In genomic region chr2:157373681-157374080, GRCm38 (mm10) we compare ENCODE assay signal across 16 mouse cellular contexts. TPM values are rescaled to one million over a fixed set of nuclear protein-coding genes. Genes with fewer than 3 reads are reported as not detected.
DNase-seq lines count a peak whose midpoint lies in the region; ATAC-seq and TF ChIP-seq lines count a peak whose summit lies in the region.
"Had no signal": no experiment of that assay in that cellular context is flagged by ENCODE, and none has a peak within 500 bp of the region (broad histone marks: within the 10 kb centered on the region; RNA-seq: fewer than 3 reads in every experiment).

No protein-coding gene starts in this region.

- ATAC-seq in erythroid progenitor cell, adult 5-6 weeks (replicated peaks; ENCODE audit: low FRiP score, poor library complexity, severe bottlenecking) = 0 out of 2 replicates have a peak, but pooled peaks have one; percentile 21
- peak; percentile 74 for ATAC-seq in stomach, postnatal 0 days (ENCODE audit: low FRiP score, low TSS enrichment)
- ATAC-seq in hindbrain, embryonic 12.5 days (ENCODE audit: low FRiP score) = no peak

- H3K4me3 ChIP-seq in layer of hippocampus, adult 2 months = no peak overlapping the region
- H3K4me3 ChIP-seq in lung, adult 2 months (replicated peaks; ENCODE audit: extremely low read depth, low read depth, low read length) = no peak overlapping the region
- no peak overlapping the region for H3K4me3 ChIP-seq in stomach, postnatal 0 days (ENCODE audit: low read depth, low read length)
- H3K4me3 ChIP-seq in cerebellum, adult 2 months (replicated peaks; ENCODE audit: insufficient read depth, low read depth, low read length) = no peak overlapping the region
- H3K4me3 ChIP-seq in hindbrain, embryonic 12.5 days = no peak overlapping the region
- H3K4me3 ChIP-seq: embryonic facial prominence, embryonic 13.5 days; hindbrain, embryonic 13.5 days had no signal

- TF ChIP-seq POLR2A in lung, adult 2 months (IDR thresholded peaks at IDR 0.05; ENCODE audit: borderline replicate concordance, extremely low read depth, low read depth, low read length) = no peak
- TF ChIP-seq POLR2A in cerebellum, adult 2 months (IDR thresholded peaks at IDR 0.05; ENCODE audit: borderline replicate concordance, insufficient read depth, low read length) = no peak

- no peak for DNase-seq in layer of hippocampus, adult 2 months (ENCODE audit: low spot score in 2 of 2)
- DNase-seq in layer of hippocampus, postnatal 14 days (ENCODE audit: low spot score in 2 of 2) = no peak
- DNase-seq in lung, adult 2 months = peak; percentile 66
- peak; percentile 58 for DNase-seq in stomach, postnatal 0 days (ENCODE audit: low spot score)
- no peak for DNase-seq in cerebellum, adult 2 months
- DNase-seq in embryo, embryonic 10.5 days (ENCODE audit: low spot score) = no peak
- DNase-seq: adrenal gland, postnatal 10 days; cerebellum, adult 11-12 months; kidney, postnatal 4 days; retina, postnatal 1 day had no signal

- no peak for TF ChIP-seq EP300 in stomach, postnatal 0 days (optimal IDR thresholded peaks at IDR 0.05)

- no peak overlapping the region for H3K9ac ChIP-seq in stomach, postnatal 0 days (ENCODE audit: low read length)
- H3K9ac ChIP-seq in hindbrain, embryonic 12.5 days = no peak overlapping the region
- H3K9ac ChIP-seq: embryonic facial prominence, embryonic 13.5 days; hindbrain, embryonic 13.5 days had no signal

- TF ChIP-seq CTCF in layer of hippocampus, adult 2 months (conservative IDR thresholded peaks at IDR 0.05) = no peak
- TF ChIP-seq CTCF in lung, adult 2 months (IDR thresholded peaks at IDR 0.05; ENCODE audit: insufficient read depth, low read length) = no peak
- TF ChIP-seq CTCF in stomach, postnatal 0 days (IDR thresholded peaks at IDR 0.05; ENCODE audit: low read depth) = no peak
- no peak for TF ChIP-seq CTCF in cerebellum, adult 2 months (IDR thresholded peaks at IDR 0.05; ENCODE audit: borderline replicate concordance, insufficient read depth, low read depth, low read length)

- H3K4me2 ChIP-seq in stomach, postnatal 0 days (replicated peaks; ENCODE audit: low read depth) = no peak overlapping the region
- H3K4me2 ChIP-seq in hindbrain, embryonic 12.5 days (replicated peaks) = no peak overlapping the region
- H3K4me2 ChIP-seq: embryonic facial prominence, embryonic 13.5 days; hindbrain, embryonic 13.5 days had no signal

- 45% methylated on average over 3 of the region's 3 CpGs for WGBS in lung, adult 2 months
- 54% methylated on average over 3 of the region's 3 CpGs for WGBS in stomach, postnatal 0 days
- WGBS in cerebellum, adult 2 months = 55% methylated on average over 3 of the region's 3 CpGs
- WGBS in hindbrain, embryonic 12.5 days = 86% methylated on average over 3 of the region's 3 CpGs

- H3K27me3 ChIP-seq in stomach, postnatal 0 days (ENCODE audit: control insufficient read depth, insufficient read depth, low read length) = no peaks in the 10 kb centered on the region
- H3K27me3 ChIP-seq in cerebellum, adult 2 months (ENCODE audit: control insufficient read depth, insufficient read depth, low read length) = no peaks in the 10 kb centered on the region
- H3K27me3 ChIP-seq in hindbrain, embryonic 12.5 days = no peaks in the 10 kb centered on the region
- H3K27me3 ChIP-seq: embryonic facial prominence, embryonic 13.5 days; hindbrain, embryonic 13.5 days had no signal

- H3K36me3 ChIP-seq in stomach, postnatal 0 days (ENCODE audit: control insufficient read depth, insufficient read depth, low read length) = no peaks in the 10 kb centered on the region; the same call in 1 of the 2 replicates
- peaks cover 10% of the 10 kb centered on the region; the same call in 1 of the 2 replicates for H3K36me3 ChIP-seq in hindbrain, embryonic 12.5 days

- H3K4me1 ChIP-seq in lung, adult 2 months (ENCODE audit: control insufficient read depth, insufficient read depth, low read length) = peaks cover 20% of the 10 kb centered on the region
- peaks cover 2% of the 10 kb centered on the region for H3K4me1 ChIP-seq in stomach, postnatal 0 days (replicated peaks; ENCODE audit: control insufficient read depth, insufficient read depth)
- H3K4me1 ChIP-seq in cerebellum, adult 2 months (ENCODE audit: control insufficient read depth, insufficient read depth, low read length) = no peaks in the 10 kb centered on the region; the same call in 1 of the 2 replicates
- peaks cover 27% of the 10 kb centered on the region for H3K4me1 ChIP-seq in hindbrain, embryonic 12.5 days

- no peaks in the 10 kb centered on the region for H3K9me3 ChIP-seq in stomach, postnatal 0 days (ENCODE audit: control insufficient read depth, low read length)
- no peaks in the 10 kb centered on the region for H3K9me3 ChIP-seq in hindbrain, embryonic 12.5 days (replicated peaks)
- H3K9me3 ChIP-seq: embryonic facial prominence, embryonic 13.5 days; hindbrain, embryonic 13.5 days had no signal

- H3K27ac ChIP-seq in layer of hippocampus, adult 2 months = 0 out of 2 replicates have a peak overlapping the region, but pooled peaks have one; percentile 51
- peak overlapping the region; percentile 67 for H3K27ac ChIP-seq in stomach, postnatal 0 days (replicated peaks)
- no peak overlapping the region for H3K27ac ChIP-seq in cerebellum, adult 2 months (ENCODE audit: insufficient read depth, low read length)
- H3K27ac ChIP-seq in hindbrain, embryonic 12.5 days = no peak overlapping the region
- H3K27ac ChIP-seq: embryonic facial prominence, embryonic 13.5 days; hindbrain, embryonic 13.5 days had no signal

RNA-seq across cellular contexts. Expression of gene Manbal, which starts 6.3 kb away (rescaled TPM):
- 10 to 100 TPM; 52.0 to 55.7 TPM for total RNA-seq in layer of hippocampus, adult 2 months (2021)
- 10 to 100 TPM; 69.7 to 72.9 TPM for total RNA-seq in layer of hippocampus, postnatal 14 days (2021)
- 15.9 and 26.0 TPM in 2 replicates for total RNA-seq in erythroid progenitor cell, adult 5-6 weeks (2015; ENCODE audit: low replicate concordance)
- 3.3 and 9.4 TPM in 2 replicates for total RNA-seq in erythroid progenitor cell, adult 5-6 weeks (2017; ENCODE audit: low replicate concordance)
- 85.5 and 108 TPM in 2 replicates for polyA plus RNA-seq in lung, adult 2 months (2012; rRNA removed)
- polyA plus RNA-seq in stomach, postnatal 0 days (2015; fragmentation: Nextera tagmentation; extraction: Ambion mirVana) = 68.8 and 68.9 TPM in 2 replicates
- polyA plus RNA-seq in cerebellum, adult 2 months (2012; rRNA removed) = 96.2 and 101 TPM in 2 replicates
- 72.4 and 73.9 TPM in 2 replicates for polyA plus RNA-seq in hindbrain, embryonic 12.5 days (2016; fragmentation: Nextera tagmentation; extraction: Ambion mirVana)

RNA-seq across cellular contexts. Expression of gene Ghrh, which starts 26.4 kb away (rescaled TPM):
- not detected for total RNA-seq in layer of hippocampus, adult 2 months (2021)
- not detected for total RNA-seq in layer of hippocampus, postnatal 14 days (2021)
- not detected in 2 replicates for total RNA-seq in erythroid progenitor cell, adult 5-6 weeks (2015; ENCODE audit: low replicate concordance)
- not detected in 2 replicates for total RNA-seq in erythroid progenitor cell, adult 5-6 weeks (2017; ENCODE audit: low replicate concordance)
- not detected in 2 replicates for polyA plus RNA-seq in lung, adult 2 months (2012; rRNA removed)
- 0.49 and 0.51 TPM in 2 replicates for polyA plus RNA-seq in stomach, postnatal 0 days (2015; fragmentation: Nextera tagmentation; extraction: Ambion mirVana)
- polyA plus RNA-seq in cerebellum, adult 2 months (2012; rRNA removed) = 0.28 TPM in 1 of 2 replicates, not detected in the other
- polyA plus RNA-seq in hindbrain, embryonic 12.5 days (2016; fragmentation: Nextera tagmentation; extraction: Ambion mirVana) = 0.46 and 2.8 TPM in 2 replicates
- total RNA-seq: adrenal gland, postnatal 10 days; left cerebral cortex, postnatal 36 days; megakaryocyte progenitor cell, adult 5-6 weeks had no signal

RNA-seq across cellular contexts. Expression of gene Src, which starts 44.6 kb away (rescaled TPM):
- total RNA-seq in layer of hippocampus, adult 2 months (2021) = 100 to 1,000 TPM; 150 to 156 TPM
- total RNA-seq in layer of hippocampus, postnatal 14 days (2021) = 100 to 1,000 TPM; 117 to 118 TPM
- total RNA-seq in erythroid progenitor cell, adult 5-6 weeks (2015; ENCODE audit: low replicate concordance) = 0.36 and 0.42 TPM in 2 replicates
- 0.39 and 1.1 TPM in 2 replicates for total RNA-seq in erythroid progenitor cell, adult 5-6 weeks (2017; ENCODE audit: low replicate concordance)
- 59.8 and 62.3 TPM in 2 replicates for polyA plus RNA-seq in lung, adult 2 months (2012; rRNA removed)
- 12.0 and 12.9 TPM in 2 replicates for polyA plus RNA-seq in stomach, postnatal 0 days (2015; fragmentation: Nextera tagmentation; extraction: Ambion mirVana)
- polyA plus RNA-seq in cerebellum, adult 2 months (2012; rRNA removed) = 47.0 and 48.3 TPM in 2 replicates
- polyA plus RNA-seq in hindbrain, embryonic 12.5 days (2016; fragmentation: Nextera tagmentation; extraction: Ambion mirVana) = 33.6 and 35.1 TPM in 2 replicates

Comparison
In these comparisons a context has a peak if more than half of its experiments do, and no peak if none do; other contexts are left out.
1. DNase-seq: peak in lung, adult 2 months (single experiment) and stomach, postnatal 0 days (single experiment); none in layer of hippocampus, adult 2 months (0 of 2), layer of hippocampus, postnatal 14 days (0 of 2), cerebellum, adult 2 months (0 of 2) and embryo, embryonic 10.5 days (single experiment).
2. H3K27ac ChIP-seq: peak in layer of hippocampus, adult 2 months (single experiment) and stomach, postnatal 0 days (single experiment); none in cerebellum, adult 2 months (single experiment) and hindbrain, embryonic 12.5 days (single experiment).